Mouse (Mus musculus) naive thymus-derived CD4-positive, alpha-beta T cell, adult 2 months (primary cell): Measurements from ENCODE around the gene Nalcn.
"Not testable (repeated sequence)": the region's sequence is repeated elsewhere in the genome, so short reads cannot be mapped to it uniquely, and the experiment has no call there.

Source experiments
- DNase-seq: peaks from one replicate; pipeline ENCODE4 v3.0.0-alpha.2; 2011; ENCODE audit warnings: low read depth

The Nalcn gene

GRCm38 (mm10) chr14:123626501-123627179 lies at the start of gene Nalcn:
Gene Nalcn, minus strand, starts transcription at chr14:123627144.
- no peak for DNase-seq

GRCm38 (mm10) chr14:123671076-123671475 lies 44.1 kb upstream of the Nalcn start:
- not testable (repeated sequence) for DNase-seq

GRCm38 (mm10) chr14:123664451-123664850 lies 37.5 kb upstream of the Nalcn start:
- no peak for DNase-seq

- no peak for DNase-seq
Measured at GRCm38 (mm10) chr14:123663206-123663605, 36.3 kb upstream of the Nalcn start.

- DNase-seq, result no peak
Measured at GRCm38 (mm10) chr14:123662386-123662785, 35.4 kb upstream of the Nalcn start.

GRCm38 (mm10) chr14:123661091-123661491 lies 34.1 kb upstream of the Nalcn start:
- no peak for DNase-seq

GRCm38 (mm10) chr14:123659921-123660385 lies 33.0 kb upstream of the Nalcn start, which contains the start of gene Itgbl1:
Gene Itgbl1, plus strand, starts transcription at chr14:123659971.
- no peak for DNase-seq

- DNase-seq, result no peak
Measured at GRCm38 (mm10) chr14:123627180-123627562, 227 bp upstream of the Nalcn start.

- no peak for DNase-seq
Measured at GRCm38 (mm10) chr14:123622969-123623368, 4.0 kb downstream of the Nalcn start.

- DNase-seq, result no peak
Measured at GRCm38 (mm10) chr14:123595265-123595664, 31.7 kb downstream of the Nalcn start.

GRCm38 (mm10) chr14:123587412-123587811 lies 39.5 kb downstream of the Nalcn start:
- DNase-seq, result no peak

- DNase-seq, result no peak
Measured at GRCm38 (mm10) chr14:123582433-123582832, 44.5 kb downstream of the Nalcn start.

- no peak for DNase-seq
Measured at GRCm38 (mm10) chr14:123575356-123575755, 51.6 kb downstream of the Nalcn start.

- no peak for DNase-seq
Measured at GRCm38 (mm10) chr14:123574936-123575335, 52.0 kb downstream of the Nalcn start.

GRCm38 (mm10) chr14:123566599-123566998 lies 60.3 kb downstream of the Nalcn start:
- DNase-seq, result no peak

- DNase-seq, result no peak
Measured at GRCm38 (mm10) chr14:123555533-123555932, 71.4 kb downstream of the Nalcn start.

- no peak for DNase-seq
Measured at GRCm38 (mm10) chr14:123554936-123555335, 72.0 kb downstream of the Nalcn start.

GRCm38 (mm10) chr14:123542362-123542761 lies 84.6 kb downstream of the Nalcn start:
- DNase-seq, result no peak

GRCm38 (mm10) chr14:123535636-123536035 lies 91.3 kb downstream of the Nalcn start:
- DNase-seq, result no peak

- DNase-seq, result no peak
Measured at GRCm38 (mm10) chr14:123533000-123533399, 93.9 kb downstream of the Nalcn start.

- DNase-seq, result no peak
Measured at GRCm38 (mm10) chr14:123531271-123531670, 95.7 kb downstream of the Nalcn start.

- DNase-seq, result no peak
Measured at GRCm38 (mm10) chr14:123529143-123529542, 97.8 kb downstream of the Nalcn start.

GRCm38 (mm10) chr14:123513376-123514141 lies 113.4 kb downstream of the Nalcn start:
- DNase-seq, result no peak
